Mouse (Mus musculus): ENCODE data around the gene Fbn1. TPM values are rescaled to one million over a fixed set of nuclear protein-coding genes. Genes with fewer than 3 reads are reported as not detected.
A peak's percentile ranks its signal among the peaks of the same experiment; 100 is the strongest.
"Not testable (repeated sequence)": the region's sequence is repeated elsewhere in the genome, so short reads cannot be mapped to it uniquely, and the experiment has no call there.

Gene Fbn1
- polyA plus RNA-seq, 1 experiment from 2014 or later: 2.1 TPM

DNA sequence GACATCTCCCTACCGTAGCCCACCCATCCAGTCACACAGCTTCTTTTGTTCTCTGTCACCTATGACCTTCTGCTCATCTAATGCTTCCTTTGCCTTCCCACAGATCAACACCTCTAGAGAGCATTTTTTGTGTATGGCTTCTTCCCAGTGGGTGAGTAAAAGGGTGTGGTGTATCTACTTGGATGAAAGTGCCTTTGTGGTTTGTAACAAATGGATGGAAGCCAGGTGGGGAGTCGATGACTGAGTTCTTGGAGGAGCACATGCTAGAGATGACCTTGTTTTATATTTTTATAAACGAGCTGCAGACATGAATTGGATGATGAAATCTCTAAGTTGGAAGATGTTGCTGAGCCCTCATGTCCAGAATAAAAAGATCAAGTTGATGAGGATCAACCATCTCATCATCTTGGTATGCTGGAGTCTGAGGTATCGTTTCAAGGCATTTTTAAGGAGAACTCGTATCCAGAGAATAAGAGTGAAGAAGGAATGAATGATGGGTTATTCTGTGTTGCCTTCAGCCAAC, 213.8 kb downstream of the Fbn1 start:
- no peak overlapping the region for H3K27ac ChIP-seq (ENCODE audit: low read depth, low read length)
- no peak overlapping the region for H3K4me2 ChIP-seq (ENCODE audit: low read length)
- no peak overlapping the region for H3K4me3 ChIP-seq (ENCODE audit: low read length)
- no peak for ATAC-seq
- H3K9me3 ChIP-seq (ENCODE audit: control insufficient read depth, low read length): no peaks in the 10 kb centered on the region
- 90% methylated on average over 5 of the region's 5 CpGs for WGBS
- H3K4me1 ChIP-seq (ENCODE audit: control insufficient read depth, insufficient read depth, low read depth, low read length): no peaks in the 10 kb centered on the region
- no peaks in the 10 kb centered on the region for H3K36me3 ChIP-seq (ENCODE audit: control insufficient read depth, insufficient read depth, low read length)
- no peaks in the 10 kb centered on the region for H3K27me3 ChIP-seq (replicated peaks; ENCODE audit: control insufficient read depth, insufficient read depth, low read length)
- H3K9ac ChIP-seq (ENCODE audit: low read depth, low read length): no peak overlapping the region

DNA sequence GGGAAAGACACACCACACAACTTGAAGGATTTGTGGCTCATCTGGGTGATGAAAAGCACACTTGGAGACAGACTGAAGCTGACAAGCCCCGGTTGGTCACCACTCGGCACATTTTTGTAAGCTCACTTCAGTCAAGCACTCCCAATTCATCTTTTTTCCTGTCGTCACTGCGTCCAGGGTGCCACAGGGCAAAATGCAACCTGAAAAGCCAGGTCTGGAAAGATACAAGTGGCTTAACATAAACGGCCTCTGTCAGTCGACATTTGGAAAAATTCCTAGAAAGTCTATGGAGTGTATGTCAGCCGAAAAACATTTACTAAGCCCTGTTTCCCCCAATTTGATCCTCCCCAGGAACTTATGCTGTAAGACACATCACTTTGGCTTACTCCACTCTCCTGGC, 215.2 kb downstream of the Fbn1 start:
- 91% methylated on average over 7 of the region's 7 CpGs for WGBS
- Histone ChIP-seq H3K9ac (ENCODE audit: low read depth, low read length) (no peak overlapping the region), H3K9me3 (ENCODE audit: control insufficient read depth, low read length) (no peaks in the 10 kb centered on the region), H3K4me2 (ENCODE audit: low read length) (no peak overlapping the region), H3K27me3 (replicated peaks; ENCODE audit: control insufficient read depth, insufficient read depth, low read length) (no peaks in the 10 kb centered on the region), H3K4me3 (ENCODE audit: low read length) (no peak overlapping the region), H3K27ac (ENCODE audit: low read depth, low read length) (no peak overlapping the region), H3K36me3 (ENCODE audit: control insufficient read depth, insufficient read depth, low read length) (no peaks in the 10 kb centered on the region), H3K4me1 (ENCODE audit: control insufficient read depth, insufficient read depth, low read depth, low read length) (no peaks in the 10 kb centered on the region)
- ATAC-seq: no peak

DNA sequence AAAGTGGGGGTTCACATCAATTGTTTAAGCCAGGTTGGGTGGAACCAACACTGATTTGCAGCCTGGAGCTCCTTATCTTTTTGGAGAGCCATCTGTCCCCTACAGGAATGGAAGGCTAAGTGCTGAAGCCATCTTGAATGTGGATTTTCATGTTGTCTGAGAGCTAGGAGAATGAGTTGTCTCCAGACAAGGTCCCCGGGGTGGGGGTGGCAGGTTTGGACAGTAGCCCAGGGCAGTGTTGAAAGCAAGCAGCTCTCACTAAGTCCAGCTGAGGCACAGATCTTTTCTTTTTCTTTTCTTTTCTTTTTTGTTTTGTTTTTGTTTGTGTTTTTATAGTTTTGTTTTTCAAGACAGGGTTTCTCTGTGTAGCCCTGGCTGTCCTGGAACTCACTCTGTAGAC, 216.7 kb downstream of the Fbn1 start:
- no peaks in the 10 kb centered on the region for H3K27me3 ChIP-seq (replicated peaks; ENCODE audit: control insufficient read depth, insufficient read depth, low read length)
- H3K9ac ChIP-seq (ENCODE audit: low read depth, low read length): no peak overlapping the region
- WGBS: 90% methylated on average over 1 of the region's 1 CpGs
- H3K4me2 ChIP-seq (ENCODE audit: low read length): no peak overlapping the region
- no peak overlapping the region for H3K4me3 ChIP-seq (ENCODE audit: low read length)
- H3K36me3 ChIP-seq (ENCODE audit: control insufficient read depth, insufficient read depth, low read length): no peaks in the 10 kb centered on the region
- no peaks in the 10 kb centered on the region for H3K4me1 ChIP-seq (ENCODE audit: control insufficient read depth, insufficient read depth, low read depth, low read length)
- no peak for ATAC-seq
- no peaks in the 10 kb centered on the region for H3K9me3 ChIP-seq (ENCODE audit: control insufficient read depth, low read length)
- H3K27ac ChIP-seq (ENCODE audit: low read depth, low read length): no peak overlapping the region

DNA sequence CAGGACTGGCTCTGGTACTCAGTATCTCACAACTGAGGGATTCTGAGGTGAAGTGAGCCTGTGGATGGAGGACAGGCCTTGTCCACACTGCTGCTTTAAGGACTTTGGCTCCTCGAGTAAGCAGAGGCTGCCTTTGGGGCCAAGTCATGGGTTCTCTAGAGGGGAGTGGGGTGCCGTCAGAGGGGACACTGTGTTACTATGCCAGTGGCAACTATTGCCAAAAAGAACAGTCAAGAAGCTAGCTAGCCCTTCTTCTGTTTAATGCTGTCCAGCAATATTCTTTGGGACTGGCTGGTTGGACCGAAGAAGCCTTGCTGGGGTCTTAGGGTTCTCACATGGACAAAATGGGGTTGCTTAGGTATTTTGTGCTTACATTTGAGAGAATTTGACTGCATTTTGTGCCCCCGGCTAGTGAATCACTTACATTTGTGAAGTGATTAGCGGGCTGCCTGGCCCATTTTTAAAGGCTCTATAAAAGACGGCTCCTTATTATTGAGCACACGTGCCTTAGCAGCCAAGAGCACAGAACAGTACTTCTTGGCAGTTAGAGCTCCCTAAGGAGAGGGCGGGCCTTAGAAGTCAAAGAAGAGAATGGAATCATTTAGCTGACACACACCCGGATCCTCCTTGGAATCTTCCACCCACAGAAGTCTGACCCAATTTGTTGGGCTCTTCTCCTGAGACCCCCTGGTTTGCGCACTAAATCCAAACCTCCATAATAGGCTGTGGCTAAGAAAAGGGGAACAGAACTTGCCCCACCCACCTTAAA, 217.4 kb downstream of the Fbn1 start:
- no peak overlapping the region for H3K9ac ChIP-seq (ENCODE audit: low read depth, low read length)
- H3K36me3 ChIP-seq (ENCODE audit: control insufficient read depth, insufficient read depth, low read length): no peaks in the 10 kb centered on the region
- 62% methylated on average over 10 of the region's 10 CpGs for WGBS
- H3K4me3 ChIP-seq (ENCODE audit: low read length): no peak overlapping the region
- H3K4me2 ChIP-seq (ENCODE audit: low read length): no peak overlapping the region
- peak; percentile 77; the same call in 1 of the 2 replicates for ATAC-seq
- no peak overlapping the region for H3K27ac ChIP-seq (ENCODE audit: low read depth, low read length)
- H3K9me3 ChIP-seq (ENCODE audit: control insufficient read depth, low read length): no peaks in the 10 kb centered on the region
- no peaks in the 10 kb centered on the region for H3K27me3 ChIP-seq (replicated peaks; ENCODE audit: control insufficient read depth, insufficient read depth, low read length)
- no peaks in the 10 kb centered on the region for H3K4me1 ChIP-seq (ENCODE audit: control insufficient read depth, insufficient read depth, low read depth, low read length)

DNA sequence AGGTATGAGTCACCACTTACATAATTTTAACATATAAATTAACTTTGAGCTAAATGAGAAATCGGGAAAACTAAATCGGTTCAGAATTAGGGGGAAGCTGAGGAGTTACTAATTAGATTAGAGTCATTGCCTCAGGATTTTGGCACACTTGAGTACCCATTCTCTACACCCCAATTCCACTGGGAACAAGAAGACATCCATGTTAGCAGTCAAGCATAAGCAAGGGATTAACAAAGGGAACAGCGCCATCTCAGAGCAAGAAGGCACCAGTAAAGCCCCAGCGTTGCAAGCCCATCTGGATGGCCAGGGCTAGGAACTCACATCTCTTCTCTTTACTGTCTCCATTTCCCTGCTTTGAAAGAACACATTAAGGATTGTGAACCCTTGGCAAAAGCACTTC, 222.0 kb downstream of the Fbn1 start:
- Histone ChIP-seq H3K27me3 (replicated peaks; ENCODE audit: control insufficient read depth, insufficient read depth, low read length) (no peaks in the 10 kb centered on the region), H3K27ac (ENCODE audit: low read depth, low read length) (no peak overlapping the region), H3K9me3 (ENCODE audit: control insufficient read depth, low read length) (no peaks in the 10 kb centered on the region), H3K9ac (ENCODE audit: low read depth, low read length) (no peak overlapping the region), H3K4me2 (ENCODE audit: low read length) (no peak overlapping the region), H3K4me3 (ENCODE audit: low read length) (no peak overlapping the region), H3K4me1 (ENCODE audit: control insufficient read depth, insufficient read depth, low read depth, low read length) (no peaks in the 10 kb centered on the region), H3K36me3 (ENCODE audit: control insufficient read depth, insufficient read depth, low read length) (no peaks in the 10 kb centered on the region)
- peak; percentile 72 for ATAC-seq
- 63% methylated on average over 4 of the region's 4 CpGs for WGBS

DNA sequence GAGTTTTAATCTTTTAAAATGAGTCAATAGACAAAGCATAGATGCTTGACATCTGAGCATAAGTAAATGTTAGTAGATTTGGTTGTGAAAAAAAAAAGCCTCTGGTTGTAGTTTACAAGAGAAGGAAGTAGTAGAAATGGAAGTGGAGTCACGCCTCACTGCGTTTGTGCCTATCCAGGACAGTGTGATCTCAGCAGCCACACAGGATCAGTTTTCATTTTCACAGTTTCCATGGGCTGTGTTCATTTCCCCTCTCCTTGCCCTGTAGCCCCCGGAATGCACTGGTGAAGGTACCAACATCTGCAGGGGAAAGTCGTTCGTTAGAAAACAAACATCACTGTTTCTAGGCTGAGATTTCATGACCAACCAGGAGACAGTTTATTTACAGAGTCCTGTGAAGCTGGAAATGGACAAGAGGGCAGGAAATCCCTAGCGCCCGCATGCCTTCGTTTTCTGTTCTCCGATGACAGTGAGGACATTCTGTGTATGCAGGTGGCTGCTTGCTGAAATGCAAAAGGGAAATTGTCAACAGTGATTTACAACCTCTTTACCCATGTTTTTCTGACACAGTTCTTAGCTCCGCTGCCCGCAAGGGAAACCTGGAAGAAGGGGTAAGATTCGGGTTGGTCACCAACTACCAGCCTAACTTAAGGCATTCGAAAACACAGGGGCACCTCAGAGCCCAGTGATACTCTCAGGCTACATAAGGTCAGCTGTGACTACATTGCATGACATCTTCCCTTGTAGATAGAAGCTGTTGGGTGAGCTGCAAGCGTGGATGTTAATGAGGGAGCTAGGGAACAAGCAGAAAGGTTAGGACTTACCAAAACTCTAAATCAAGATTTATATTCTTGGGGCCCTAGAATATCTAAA, 225.2 kb downstream of the Fbn1 start:
- no peak overlapping the region for H3K4me3 ChIP-seq (ENCODE audit: low read length)
- H3K9ac ChIP-seq (ENCODE audit: low read depth, low read length): no peak overlapping the region
- WGBS: 78% methylated on average over 14 of the region's 14 CpGs
- H3K4me2 ChIP-seq (ENCODE audit: low read length): no peak overlapping the region
- no peaks in the 10 kb centered on the region for H3K9me3 ChIP-seq (ENCODE audit: control insufficient read depth, low read length)
- no peaks in the 10 kb centered on the region for H3K4me1 ChIP-seq (ENCODE audit: control insufficient read depth, insufficient read depth, low read depth, low read length)
- no peaks in the 10 kb centered on the region for H3K27me3 ChIP-seq (replicated peaks; ENCODE audit: control insufficient read depth, insufficient read depth, low read length)
- H3K27ac ChIP-seq (ENCODE audit: low read depth, low read length): no peak overlapping the region
- no peaks in the 10 kb centered on the region for H3K36me3 ChIP-seq (ENCODE audit: control insufficient read depth, insufficient read depth, low read length)
- no peak for ATAC-seq

DNA sequence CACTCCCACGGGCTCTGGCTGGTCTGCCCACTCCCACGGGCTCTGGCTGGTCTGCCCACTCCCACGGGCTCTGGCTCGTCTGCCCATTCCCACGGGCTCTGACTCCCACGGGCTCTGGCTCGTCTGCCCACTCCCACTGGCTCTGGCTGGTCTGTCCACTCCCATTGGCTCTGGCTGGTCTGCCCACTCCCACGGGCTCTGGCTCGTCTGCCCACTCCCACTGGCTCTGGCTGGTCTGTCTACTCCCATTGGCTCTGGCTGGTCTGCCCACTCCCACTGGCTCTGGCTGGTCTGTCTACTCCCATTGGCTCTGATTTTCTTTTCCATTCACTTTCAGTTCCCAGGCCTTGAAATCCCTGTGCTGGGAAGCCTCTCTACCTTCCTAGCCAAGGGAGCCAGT, 227.8 kb downstream of the Fbn1 start:
- not testable (repeated sequence) for H3K36me3 ChIP-seq (ENCODE audit: control insufficient read depth, insufficient read depth, low read length); H3K4me3 ChIP-seq (ENCODE audit: low read length); H3K4me2 ChIP-seq (ENCODE audit: low read length); H3K4me1 ChIP-seq (ENCODE audit: control insufficient read depth, insufficient read depth, low read depth, low read length); H3K9me3 ChIP-seq (ENCODE audit: control insufficient read depth, low read length); H3K27me3 ChIP-seq (replicated peaks; ENCODE audit: control insufficient read depth, insufficient read depth, low read length); ATAC-seq; H3K9ac ChIP-seq (ENCODE audit: low read depth, low read length); H3K27ac ChIP-seq (ENCODE audit: low read depth, low read length)
- WGBS: 70% methylated on average over 9 of the region's 9 CpGs

DNA sequence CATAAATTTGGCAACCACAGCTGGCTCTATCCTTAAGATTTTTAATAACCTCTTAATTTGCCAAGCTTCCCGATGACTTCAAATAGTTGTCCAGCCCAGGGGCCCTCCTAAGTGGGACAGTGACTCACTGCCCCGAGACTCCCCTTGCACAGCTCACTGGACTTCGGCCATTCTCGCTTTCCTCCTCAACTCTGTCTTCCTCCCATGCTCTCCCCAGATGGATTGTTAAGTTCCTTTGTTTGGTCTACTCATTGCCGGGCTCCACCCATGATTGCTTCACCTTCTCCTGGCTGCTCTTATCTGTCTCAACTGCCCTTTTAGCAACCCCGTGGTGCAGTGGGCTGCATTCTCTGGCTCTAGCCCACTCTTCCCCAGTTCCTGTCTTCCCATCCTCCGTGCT, 229.3 kb downstream of the Fbn1 start:
- Histone ChIP-seq H3K4me3 (ENCODE audit: low read length) (no peak overlapping the region), H3K36me3 (ENCODE audit: control insufficient read depth, insufficient read depth, low read length) (no peaks in the 10 kb centered on the region), H3K9ac (ENCODE audit: low read depth, low read length) (no peak overlapping the region), H3K4me1 (ENCODE audit: control insufficient read depth, insufficient read depth, low read depth, low read length) (no peaks in the 10 kb centered on the region), H3K9me3 (ENCODE audit: control insufficient read depth, low read length) (no peaks in the 10 kb centered on the region), H3K4me2 (ENCODE audit: low read length) (no peak overlapping the region), H3K27me3 (replicated peaks; ENCODE audit: control insufficient read depth, insufficient read depth, low read length) (no peaks in the 10 kb centered on the region), H3K27ac (ENCODE audit: low read depth, low read length) (no peak overlapping the region)
- no peak for ATAC-seq
- 75% methylated on average over 7 of the region's 7 CpGs for WGBS

DNA sequence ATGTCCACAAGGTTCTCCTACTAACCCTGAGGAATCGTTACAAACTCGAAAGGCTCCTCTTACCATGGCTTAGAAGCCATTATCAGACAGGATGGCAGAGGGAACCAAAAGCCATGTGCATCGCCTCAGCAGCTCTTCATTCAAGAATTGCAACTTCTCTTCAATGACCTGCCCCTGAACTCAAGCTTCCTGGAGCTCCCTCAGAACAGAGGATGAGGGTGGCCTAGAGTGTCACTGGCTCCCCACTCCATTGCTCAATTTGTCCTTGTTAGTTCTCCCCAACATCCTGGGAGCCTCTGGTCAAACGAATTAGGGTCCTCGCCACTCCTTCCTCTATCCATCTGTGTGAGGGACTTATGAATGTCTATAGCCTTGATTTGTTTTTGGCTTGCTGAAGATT, 231.1 kb downstream of the Fbn1 start:
- Histone ChIP-seq H3K4me3 (ENCODE audit: low read length) (no peak overlapping the region), H3K4me1 (ENCODE audit: control insufficient read depth, insufficient read depth, low read depth, low read length) (no peaks in the 10 kb centered on the region), H3K27me3 (replicated peaks; ENCODE audit: control insufficient read depth, insufficient read depth, low read length) (no peaks in the 10 kb centered on the region), H3K9ac (ENCODE audit: low read depth, low read length) (no peak overlapping the region), H3K9me3 (ENCODE audit: control insufficient read depth, low read length) (no peaks in the 10 kb centered on the region), H3K4me2 (ENCODE audit: low read length) (no peak overlapping the region), H3K27ac (ENCODE audit: low read depth, low read length) (no peak overlapping the region), H3K36me3 (ENCODE audit: control insufficient read depth, insufficient read depth, low read length) (no peaks in the 10 kb centered on the region)
- no peak for ATAC-seq
- 95% methylated on average over 5 of the region's 5 CpGs for WGBS
